Mouse (Mus musculus) cerebellum, adult 2 months (tissue): ENCODE measurements around the gene Idh3a. TPM values are rescaled to one million over a fixed set of nuclear protein-coding genes. Genes with fewer than 3 reads are reported as not detected.

Experiments
- DNase-seq, 2 experiments: peaks; one replicate each; pipeline ENCODE4 v3.0.0; 2021
- H3K27ac ChIP-seq: fragments of 200-500 bp; 2 replicates; pipeline ENCODE4 v1.5.1; 2012; ENCODE audit warnings: low read length, control low read depth, inconsistent platforms; ENCODE audit not compliant: insufficient read depth
- H3K27me3 ChIP-seq: fragments of 200-500 bp; 2 replicates; pipeline ENCODE4 v1.6.1; 2012; ENCODE audit warnings: inconsistent platforms, mild to moderate bottlenecking, low read length, moderate library complexity; ENCODE audit not compliant: control insufficient read depth, insufficient read depth
- H3K4me1 ChIP-seq: fragments of 200-500 bp; 2 replicates; pipeline ENCODE4 v1.6.1; 2011; ENCODE audit warnings: low read length; ENCODE audit not compliant: control insufficient read depth, insufficient read depth
- H3K4me3 ChIP-seq: fragments of 200-500 bp; replicated peaks from 2 replicates; pipeline ENCODE3; 2011; ENCODE audit warnings: mild to moderate bottlenecking, low read depth, low read length, control low read depth; ENCODE audit not compliant: insufficient read depth
- CTCF ChIP-seq: fragments of 200-500 bp; IDR thresholded peaks from 2 replicates; pipeline ENCODE4 v1.5.1; 2011; ENCODE audit warnings: low read depth, mild to moderate bottlenecking, control low read depth, low read length, moderate library complexity, borderline replicate concordance; ENCODE audit not compliant: insufficient read depth
- POLR2A ChIP-seq: fragments of 200-500 bp; IDR thresholded peaks from 2 replicates; pipeline ENCODE4 v1.6.1; 2011; ENCODE audit warnings: low read length, control low read depth, borderline replicate concordance; ENCODE audit not compliant: insufficient read depth
- WGBS: fragments of 180-500 bp; shearing (Covaris S2); methylation state at CpG from one replicate; pipeline ENCODE4 v1.1.7; 2018; 5-methylcytosine and 5-hydroxymethylcytosine counted together
- polyA plus RNA-seq: library from polyadenylated mRNA; depleted of rRNA; stranded (reverse); fragments of >200 nt; gene quantifications from 2 replicates; pipeline ENCODE4 v1.2.3, GENCODE M21; 2012; rRNA removed

Idh3a gene
- polyA plus RNA-seq, 1 experiment = 209 TPM

DNA sequence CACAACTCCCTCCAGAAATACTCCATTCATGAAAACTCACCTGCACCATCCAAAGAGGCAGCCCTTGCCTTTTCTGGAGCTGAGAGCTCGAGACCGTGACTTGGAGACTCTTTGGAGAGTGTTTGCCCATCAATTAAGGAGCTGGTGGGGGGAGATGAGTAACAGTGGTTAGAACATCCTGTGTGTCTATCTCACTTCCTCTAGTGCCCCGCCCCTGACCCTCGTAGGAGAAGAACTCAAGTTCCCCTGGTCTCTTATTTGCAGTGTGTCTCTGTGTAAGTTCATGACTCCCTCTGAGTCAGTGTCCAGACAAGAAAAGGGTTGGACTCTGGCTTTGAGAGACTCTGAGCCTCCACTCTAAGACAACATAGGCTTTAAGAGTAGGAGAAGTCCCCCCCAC, 56.4 kb downstream of the Idh3a start:
- 86% methylated on average over 4 of the region's 4 CpGs for WGBS
- H3K4me3 ChIP-seq = no peak overlapping the region
- DNase-seq = no peak
- H3K4me1 ChIP-seq = no peaks in the 10 kb centered on the region
- H3K27me3 ChIP-seq = no peaks in the 10 kb centered on the region
- H3K27ac ChIP-seq = no peak overlapping the region
- no peak for TF ChIP-seq POLR2A
- no peak for TF ChIP-seq CTCF

DNA sequence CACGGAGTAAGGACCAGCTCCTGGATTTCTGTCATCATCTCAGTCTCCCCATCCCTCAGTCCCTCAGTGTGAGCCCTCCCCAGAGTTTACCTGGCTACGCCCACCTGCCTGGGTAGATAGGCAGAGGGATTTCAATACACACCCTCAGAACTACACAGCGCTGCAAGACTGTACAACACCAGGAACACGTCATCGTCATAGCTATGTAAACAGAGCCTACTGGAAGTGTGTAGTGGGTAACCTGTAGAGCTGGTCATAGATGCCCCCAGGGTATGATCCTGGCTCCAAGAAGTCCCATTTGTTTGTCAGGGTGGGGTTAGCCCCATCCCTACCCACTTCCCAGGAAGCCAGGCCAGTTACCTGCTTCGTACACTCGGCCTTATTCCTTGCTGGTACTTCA, 57.0 kb downstream of the Idh3a start:
- 95% methylated on average over 7 of the region's 7 CpGs for WGBS
- TF ChIP-seq POLR2A (no peak), CTCF (no peak)
- no peak overlapping the region for H3K4me3 ChIP-seq
- no peaks in the 10 kb centered on the region for H3K27me3 ChIP-seq
- H3K4me1 ChIP-seq = no peaks in the 10 kb centered on the region
- no peak for DNase-seq
- no peak overlapping the region for H3K27ac ChIP-seq

DNA sequence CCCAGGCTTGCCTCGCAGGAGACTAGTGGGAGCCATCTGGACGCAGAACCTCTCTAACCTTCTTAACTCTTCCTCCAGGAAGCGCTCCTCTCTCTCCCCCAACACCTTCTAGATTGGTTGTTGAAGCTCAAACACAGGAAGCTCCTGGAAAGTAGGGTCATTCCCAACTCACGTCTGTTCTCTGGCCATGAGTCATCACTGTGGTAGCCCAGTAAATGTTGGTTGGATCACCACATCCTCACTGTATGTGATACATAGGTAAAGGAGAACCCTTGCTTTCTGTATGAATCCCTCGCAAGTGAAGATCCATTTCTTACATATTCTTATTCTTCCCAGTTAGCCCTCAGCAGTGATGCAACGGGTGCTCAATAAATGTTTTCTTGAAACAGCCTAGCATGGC, 59.4 kb downstream of the Idh3a start:
- no peaks in the 10 kb centered on the region for H3K4me1 ChIP-seq
- no peak overlapping the region for H3K27ac ChIP-seq
- 88% methylated on average over 6 of the region's 6 CpGs for WGBS
- TF ChIP-seq CTCF (no peak), POLR2A (no peak)
- DNase-seq = no peak
- no peak overlapping the region for H3K4me3 ChIP-seq
- H3K27me3 ChIP-seq = no peaks in the 10 kb centered on the region

DNA sequence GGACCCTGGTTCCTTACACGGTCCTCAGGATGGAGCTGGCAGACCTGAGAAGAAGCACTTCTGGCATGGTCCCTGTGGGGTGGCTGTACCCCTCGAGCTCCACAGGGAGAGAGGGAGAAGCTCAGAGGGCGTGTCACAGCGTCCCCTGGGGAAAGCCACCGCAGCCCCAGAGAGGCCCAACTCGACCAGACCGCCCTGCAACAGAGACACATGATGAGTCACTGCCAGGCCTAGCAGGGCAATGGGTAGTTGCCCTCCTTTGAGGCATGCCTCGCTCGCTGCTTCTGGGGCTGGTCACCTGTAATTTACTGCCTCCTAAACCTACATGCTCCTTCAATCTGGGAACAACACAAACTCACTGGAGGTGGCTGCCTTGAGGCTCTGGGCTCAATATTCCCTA, 60.1 kb downstream of the Idh3a start:
- Histone ChIP-seq H3K4me1 (no peaks in the 10 kb centered on the region), H3K4me3 (no peak overlapping the region), H3K27me3 (no peaks in the 10 kb centered on the region), H3K27ac (no peak overlapping the region)
- TF ChIP-seq CTCF = no peak
- TF ChIP-seq POLR2A = no peak
- no peak for DNase-seq
- 75% methylated on average over 9 of the region's 9 CpGs for WGBS

DNA sequence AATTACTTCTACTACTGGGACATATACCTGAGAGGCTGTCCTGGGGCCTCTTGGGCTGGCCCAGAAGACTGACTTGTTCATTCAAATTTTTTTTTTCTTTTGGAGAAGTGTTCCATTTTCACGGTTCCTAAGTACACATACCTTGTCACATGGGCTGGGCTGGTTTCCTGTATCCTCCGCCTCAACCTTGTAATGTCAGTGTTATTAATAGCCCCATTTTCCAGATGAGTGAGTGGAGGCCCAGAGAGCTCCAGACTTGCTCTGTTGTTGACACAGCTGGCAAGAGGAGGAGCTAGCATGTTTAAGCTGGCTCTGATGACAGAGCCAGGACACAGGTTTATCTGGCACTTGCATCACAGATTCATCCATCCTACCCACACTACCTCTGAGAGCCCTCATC, 61.3 kb downstream of the Idh3a start:
- WGBS = 73% methylated on average over 2 of the region's 2 CpGs

DNA sequence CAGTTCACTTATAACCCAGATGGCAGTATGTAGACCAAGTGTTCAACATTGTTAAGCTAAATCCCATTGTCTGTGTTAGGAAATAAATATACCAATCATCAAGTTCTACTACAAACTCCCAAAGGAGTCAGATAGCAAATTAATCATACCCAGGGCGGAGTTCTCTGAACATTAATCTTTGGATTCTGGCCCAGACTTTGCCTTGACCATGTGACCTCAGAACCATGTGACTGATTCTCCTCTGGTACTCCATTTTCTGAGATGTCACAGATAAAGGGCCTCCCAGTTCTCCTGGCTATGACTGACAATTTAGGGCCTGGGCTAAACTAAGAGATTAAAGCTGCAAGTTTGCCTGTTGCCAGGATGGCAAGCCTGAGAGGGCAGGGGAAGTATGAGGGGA, 63.2 kb downstream of the Idh3a start:
- WGBS = 79% methylated on average over 1 of the region's 1 CpGs

More for the DNA sequence above, 61.3 kb downstream of the Idh3a start:
- TF ChIP-seq POLR2A (no peak), CTCF (no peak)
- DNase-seq = no peak
- Histone ChIP-seq H3K27me3 (no peaks in the 10 kb centered on the region), H3K4me1 (no peaks in the 10 kb centered on the region), H3K27ac (no peak overlapping the region), H3K4me3 (no peak overlapping the region)

DNA sequence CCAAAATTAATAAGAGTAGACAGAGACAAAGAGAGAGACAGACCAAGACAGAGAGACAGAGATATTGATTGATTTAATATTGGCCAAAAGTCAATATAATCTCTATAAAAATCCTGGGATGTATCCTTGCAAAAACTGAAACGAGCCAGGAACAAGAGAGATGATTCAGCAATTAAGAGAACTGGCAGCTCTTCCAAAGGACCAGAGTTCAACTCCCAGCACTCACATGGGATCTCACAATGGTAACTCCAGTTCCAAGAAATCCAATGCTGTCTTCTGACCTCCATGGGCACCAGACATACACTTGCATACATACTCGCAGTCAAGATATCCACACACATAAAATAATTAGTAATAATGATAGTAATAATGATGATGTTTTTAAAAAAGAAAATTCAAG, 66.6 kb downstream of the Idh3a start:
- H3K4me3 ChIP-seq = no peak overlapping the region
- WGBS = 77% methylated on average over 2 of the region's 2 CpGs
- H3K27me3 ChIP-seq = no peaks in the 10 kb centered on the region
- DNase-seq = no peak
- H3K4me1 ChIP-seq = no peaks in the 10 kb centered on the region
- no peak for TF ChIP-seq POLR2A
- no peak for TF ChIP-seq CTCF
- H3K27ac ChIP-seq = no peak overlapping the region

More for the DNA sequence above, 63.2 kb downstream of the Idh3a start:
- TF ChIP-seq POLR2A = no peak
- no peak for TF ChIP-seq CTCF
- no peak for DNase-seq
- Histone ChIP-seq H3K4me3 (no peak overlapping the region), H3K4me1 (no peaks in the 10 kb centered on the region), H3K27me3 (no peaks in the 10 kb centered on the region), H3K27ac (no peak overlapping the region)

Other genes with a start within 250 kb of the Idh3a start
- 97.9 and 98.9 TPM in 2 replicates for gene Dmxl2, start 84.7 kb upstream of the Idh3a start, polyA plus RNA-seq
- not detected in 2 replicates for gene Sh2d7, start 47.4 kb upstream of the Idh3a start, polyA plus RNA-seq
- 31.7 and 40.2 TPM in 2 replicates for gene Cib2, start 26.1 kb upstream of the Idh3a start, polyA plus RNA-seq
- 270 and 289 TPM in 2 replicates for gene Acsbg1, start 75.5 kb downstream of the Idh3a start, polyA plus RNA-seq
- gene Dnaja4, start 112.5 kb downstream of the Idh3a start, polyA plus RNA-seq = 36.4 and 37.5 TPM in 2 replicates
- gene Wdr61, start 148.2 kb downstream of the Idh3a start, polyA plus RNA-seq = 65.3 and 69.6 TPM in 2 replicates
- 4.9 and 5.5 TPM in 2 replicates for gene Crabp1, start 178.4 kb downstream of the Idh3a start, polyA plus RNA-seq